Mouse (Mus musculus): ENCODE measurements at regions not wholly inside any gene's neighbourhood (a gene's known extent, or its start where the extent isn't known, plus 50 kb on each side); places are given as distances from the start of the nearest gene placed in this dataset.
A peak's percentile ranks its signal among the peaks of the same experiment; 100 is the strongest.
"Not testable (repeated sequence)": the region's sequence is repeated elsewhere in the genome, so short reads cannot be mapped to it uniquely, and the experiment has no call there.

DNA sequence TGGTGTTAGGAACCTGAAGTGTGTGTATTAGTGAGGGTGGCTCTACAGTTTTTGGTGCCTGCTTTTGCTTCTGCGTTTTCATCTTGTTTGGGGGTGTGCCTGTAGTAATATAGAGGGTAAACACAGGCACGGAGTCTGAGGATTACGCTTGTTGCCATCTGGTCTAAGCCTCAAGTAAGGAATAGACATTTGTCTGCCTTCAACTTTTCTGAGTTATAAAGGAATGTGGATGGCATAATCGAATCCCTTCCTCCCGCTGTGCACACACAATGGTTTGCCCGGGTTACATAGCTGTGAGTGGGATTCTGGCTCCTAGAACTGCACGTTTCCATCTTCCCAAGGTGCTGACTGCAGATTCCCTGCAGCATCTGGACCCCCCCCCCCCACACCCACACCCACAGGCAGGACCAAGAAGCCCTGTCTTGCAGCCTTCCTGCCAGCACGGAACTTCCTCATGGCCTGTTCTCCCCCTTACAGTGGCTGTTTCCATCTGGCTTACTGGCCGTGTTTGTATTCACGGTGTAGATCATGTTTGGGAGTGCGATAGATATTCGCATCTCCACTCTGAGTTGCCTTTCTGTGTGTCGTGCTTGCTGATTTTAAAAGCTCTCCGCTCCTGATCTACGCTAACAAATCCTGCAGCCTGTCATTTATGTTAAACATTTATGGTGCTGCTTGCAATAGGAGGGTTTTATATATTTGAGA lies 415.4 kb downstream of the Med10 start:
- no peaks in the 10 kb centered on the region for H3K4me1 ChIP-seq (replicated peaks; ENCODE audit: control insufficient read depth, insufficient read depth, low read length)
- no peaks in the 10 kb centered on the region for H3K9me3 ChIP-seq (ENCODE audit: control insufficient read depth, low read length)
- H3K4me3 ChIP-seq (ENCODE audit: low read length) = no peak overlapping the region
- 56% methylated on average over 15 of the region's 15 CpGs for WGBS
- ATAC-seq (ENCODE audit: low read depth) = no peak
- no peak overlapping the region for H3K9ac ChIP-seq (ENCODE audit: low read length)
- H3K4me2 ChIP-seq (ENCODE audit: low read depth, low read length) = no peak overlapping the region
- no peaks in the 10 kb centered on the region for H3K27me3 ChIP-seq (ENCODE audit: control insufficient read depth, insufficient read depth, low read depth, low read length)
- H3K27ac ChIP-seq (ENCODE audit: low read length) = no peak overlapping the region
- no peaks in the 10 kb centered on the region for H3K36me3 ChIP-seq (ENCODE audit: control insufficient read depth, insufficient read depth, low read length)

DNA sequence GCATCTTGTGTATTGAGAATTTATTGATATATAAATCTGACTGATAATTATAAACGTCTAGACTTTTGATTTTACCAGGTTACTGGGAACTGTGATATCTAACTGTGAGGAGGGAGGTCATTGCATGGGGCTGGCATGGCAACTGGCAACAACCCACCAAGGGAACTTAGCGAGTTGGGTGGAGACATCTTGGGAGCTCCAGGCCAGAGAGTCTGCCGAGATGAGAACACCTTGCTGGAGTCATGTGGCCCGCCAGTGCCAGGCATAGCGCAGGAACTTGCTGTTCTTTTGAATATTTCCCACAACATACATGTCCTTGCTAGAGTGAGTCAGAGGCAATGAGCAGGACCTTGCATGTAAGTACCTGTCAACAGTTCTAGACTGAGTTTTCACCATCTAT lies 413.9 kb downstream of the Ice1 start:
- H3K36me3 ChIP-seq (ENCODE audit: control insufficient read depth, insufficient read depth, low read length) = no peaks in the 10 kb centered on the region
- no peak overlapping the region for H3K27ac ChIP-seq (ENCODE audit: low read length)
- no peak overlapping the region for H3K4me2 ChIP-seq (ENCODE audit: low read depth, low read length)
- no peaks in the 10 kb centered on the region for H3K27me3 ChIP-seq (ENCODE audit: control insufficient read depth, insufficient read depth, low read depth, low read length)
- no peaks in the 10 kb centered on the region for H3K4me1 ChIP-seq (replicated peaks; ENCODE audit: control insufficient read depth, insufficient read depth, low read length)
- no peak overlapping the region for H3K9ac ChIP-seq (ENCODE audit: low read length)
- no peak for ATAC-seq (ENCODE audit: low read depth)
- H3K4me3 ChIP-seq (ENCODE audit: low read length) = no peak overlapping the region
- no peaks in the 10 kb centered on the region for H3K9me3 ChIP-seq (ENCODE audit: control insufficient read depth, low read length)
- 92% methylated on average over 5 of the region's 5 CpGs for WGBS

DNA sequence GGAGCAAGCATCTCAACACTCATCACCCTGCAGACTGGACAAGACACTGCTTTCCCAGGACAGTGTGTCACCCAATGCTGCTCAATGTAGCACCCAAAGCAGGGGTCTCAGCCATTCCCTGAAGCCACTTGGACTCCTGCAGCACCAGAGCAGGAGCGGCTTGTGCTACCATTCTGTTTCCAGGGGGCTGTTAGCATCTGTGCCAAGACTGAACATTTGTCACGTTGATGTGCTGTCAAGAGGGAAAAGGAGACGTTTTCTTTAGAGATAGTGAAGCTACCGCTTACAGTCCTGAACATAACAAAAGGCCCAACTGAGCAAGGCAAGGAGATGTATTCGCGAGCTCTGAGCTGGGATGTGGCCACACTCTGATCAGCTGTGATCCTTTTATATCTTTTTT lies 410.3 kb downstream of the Ice1 start:
- Histone ChIP-seq H3K4me2 (ENCODE audit: low read depth, low read length) (no peak overlapping the region), H3K9me3 (ENCODE audit: control insufficient read depth, low read length) (no peaks in the 10 kb centered on the region), H3K36me3 (ENCODE audit: control insufficient read depth, insufficient read depth, low read length) (no peaks in the 10 kb centered on the region), H3K4me3 (ENCODE audit: low read length) (no peak overlapping the region), H3K27me3 (ENCODE audit: control insufficient read depth, insufficient read depth, low read depth, low read length) (no peaks in the 10 kb centered on the region), H3K27ac (ENCODE audit: low read length) (no peak overlapping the region), H3K4me1 (replicated peaks; ENCODE audit: control insufficient read depth, insufficient read depth, low read length) (no peaks in the 10 kb centered on the region), H3K9ac (ENCODE audit: low read length) (no peak overlapping the region)
- WGBS = 55% methylated on average over 6 of the region's 6 CpGs
- ATAC-seq (ENCODE audit: low read depth) = no peak

DNA sequence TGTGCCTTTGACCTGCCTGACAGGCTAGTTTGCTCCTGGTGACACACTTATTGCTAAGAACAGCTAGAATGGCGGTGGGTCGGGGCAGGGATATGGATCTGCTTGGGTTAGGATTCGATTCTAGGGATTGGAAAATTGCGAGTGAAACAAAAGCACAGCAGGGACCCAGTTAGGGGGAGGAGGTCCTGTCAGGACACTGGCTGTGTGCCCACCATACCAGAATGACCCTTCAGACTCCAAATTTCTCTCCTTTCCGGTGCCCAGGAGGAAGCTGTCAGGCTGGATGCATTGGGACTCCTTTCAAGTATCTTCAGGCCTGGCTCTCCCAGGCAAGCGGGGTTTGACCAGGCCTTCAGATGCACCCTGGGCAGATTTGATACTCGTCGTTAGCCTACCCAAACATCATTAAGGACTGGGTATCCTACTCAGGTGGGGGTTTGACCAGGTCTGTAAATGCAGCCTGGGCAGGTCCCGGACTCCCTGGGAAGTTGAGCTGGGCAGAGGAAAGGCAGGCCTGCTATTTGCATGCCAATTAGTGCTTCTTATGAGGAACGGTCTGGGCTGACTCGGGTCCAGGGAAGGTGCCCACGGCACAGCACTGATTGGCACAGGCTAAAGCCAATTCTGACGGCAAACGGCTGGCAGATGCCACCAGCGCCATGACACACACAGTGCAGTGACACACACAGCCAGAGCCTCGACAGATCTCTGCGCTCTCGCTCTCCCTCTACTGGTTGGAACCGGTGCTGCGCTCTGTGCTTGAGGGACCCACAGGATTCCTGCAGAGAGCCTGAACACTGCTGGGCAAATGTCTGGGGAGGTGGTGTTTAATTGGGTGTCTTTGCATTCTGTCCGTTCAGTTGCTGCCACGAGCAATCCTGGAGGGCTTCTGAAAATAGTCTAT lies 403.3 kb downstream of the Ice1 start:
- no peak overlapping the region for H3K4me3 ChIP-seq (ENCODE audit: low read length)
- H3K9me3 ChIP-seq (ENCODE audit: control insufficient read depth, low read length) = no peaks in the 10 kb centered on the region
- H3K27ac ChIP-seq (ENCODE audit: low read length) = no peak overlapping the region
- H3K4me2 ChIP-seq (ENCODE audit: low read depth, low read length) = peak overlapping the region; percentile 27; the same call in 1 of the 2 replicates
- H3K9ac ChIP-seq (ENCODE audit: low read length) = no peak overlapping the region
- H3K36me3 ChIP-seq (ENCODE audit: control insufficient read depth, insufficient read depth, low read length) = no peaks in the 10 kb centered on the region
- no peaks in the 10 kb centered on the region for H3K27me3 ChIP-seq (ENCODE audit: control insufficient read depth, insufficient read depth, low read depth, low read length)
- peak; percentile 79 for ATAC-seq (ENCODE audit: low read depth)
- WGBS = 35% methylated on average over 22 of the region's 22 CpGs
- no peaks in the 10 kb centered on the region; the same call in 1 of the 2 replicates for H3K4me1 ChIP-seq (replicated peaks; ENCODE audit: control insufficient read depth, insufficient read depth, low read length)

DNA sequence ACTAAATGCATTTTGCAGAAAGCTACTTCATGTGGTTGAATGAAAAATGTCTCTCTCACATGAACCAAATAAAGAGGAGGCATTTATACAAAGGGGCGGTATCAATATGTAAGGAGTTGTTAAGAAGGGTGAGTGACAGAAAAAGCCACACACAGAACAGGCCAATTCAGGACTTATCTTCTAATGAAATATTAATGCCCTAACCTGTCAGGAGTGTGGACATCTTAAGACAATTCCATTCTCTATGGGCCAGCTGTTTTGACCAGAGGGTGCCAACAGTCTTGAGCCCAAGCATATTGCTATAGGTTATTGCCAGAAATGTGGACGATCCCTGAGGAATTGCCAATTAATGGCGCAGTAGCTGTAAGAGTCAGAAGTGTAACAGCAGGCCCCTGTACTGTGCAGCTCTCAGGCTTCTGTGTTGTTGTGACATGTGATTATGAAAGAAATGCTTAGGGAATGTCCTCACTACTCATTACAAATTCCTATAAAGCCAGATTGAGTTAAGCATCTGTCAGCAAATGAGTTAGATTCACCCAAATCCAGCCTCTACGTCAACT lies 393.8 kb downstream of the Ice1 start:
- H3K27ac ChIP-seq (ENCODE audit: low read length) = no peak overlapping the region
- no peaks in the 10 kb centered on the region for H3K27me3 ChIP-seq (ENCODE audit: control insufficient read depth, insufficient read depth, low read depth, low read length)
- H3K9ac ChIP-seq (ENCODE audit: low read length) = no peak overlapping the region
- H3K4me3 ChIP-seq (ENCODE audit: low read length) = no peak overlapping the region
- ATAC-seq (ENCODE audit: low read depth) = peak; percentile 49; the same call in 1 of the 2 replicates
- no peaks in the 10 kb centered on the region for H3K4me1 ChIP-seq (replicated peaks; ENCODE audit: control insufficient read depth, insufficient read depth, low read length)
- 75% methylated on average over 4 of the region's 4 CpGs for WGBS
- no peaks in the 10 kb centered on the region for H3K36me3 ChIP-seq (ENCODE audit: control insufficient read depth, insufficient read depth, low read length)
- H3K4me2 ChIP-seq (ENCODE audit: low read depth, low read length) = no peak overlapping the region
- H3K9me3 ChIP-seq (ENCODE audit: control insufficient read depth, low read length) = no peaks in the 10 kb centered on the region

DNA sequence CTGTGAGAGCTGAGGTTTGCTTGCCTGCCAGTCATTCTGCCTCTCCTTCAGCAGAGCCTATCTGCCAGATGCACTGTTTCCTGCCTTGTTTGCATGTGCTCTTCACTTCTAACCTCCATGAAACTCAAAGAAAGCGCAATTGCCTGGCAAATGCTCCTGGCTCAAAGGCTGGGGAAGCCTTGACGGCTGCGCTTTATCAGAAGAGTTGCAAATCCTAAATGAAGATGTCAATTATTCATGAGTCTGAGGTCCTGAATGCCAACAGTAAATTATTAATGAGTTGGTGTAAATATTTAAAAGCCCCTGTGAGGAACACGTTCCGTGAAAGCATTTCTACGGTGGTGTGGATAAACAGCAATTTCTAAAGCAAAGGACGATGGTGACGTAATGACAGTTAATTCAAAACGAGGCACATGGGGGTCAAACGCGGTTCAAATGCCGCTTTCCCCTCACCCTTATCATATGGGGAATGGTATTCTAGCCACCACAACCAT lies 377.4 kb downstream of the Ice1 start:
- H3K4me3 ChIP-seq (ENCODE audit: low read length) = no peak overlapping the region
- H3K4me2 ChIP-seq (ENCODE audit: low read depth, low read length) = no peak overlapping the region
- H3K27ac ChIP-seq (ENCODE audit: low read length) = no peak overlapping the region
- WGBS = 22% methylated on average over 12 of the region's 12 CpGs
- H3K4me1 ChIP-seq (replicated peaks; ENCODE audit: control insufficient read depth, insufficient read depth, low read length) = no peaks in the 10 kb centered on the region
- H3K9me3 ChIP-seq (ENCODE audit: control insufficient read depth, low read length) = no peaks in the 10 kb centered on the region
- ATAC-seq (ENCODE audit: low read depth) = no peak
- no peaks in the 10 kb centered on the region for H3K36me3 ChIP-seq (ENCODE audit: control insufficient read depth, insufficient read depth, low read length)
- H3K9ac ChIP-seq (ENCODE audit: low read length) = no peak overlapping the region
- no peaks in the 10 kb centered on the region for H3K27me3 ChIP-seq (ENCODE audit: control insufficient read depth, insufficient read depth, low read depth, low read length)

DNA sequence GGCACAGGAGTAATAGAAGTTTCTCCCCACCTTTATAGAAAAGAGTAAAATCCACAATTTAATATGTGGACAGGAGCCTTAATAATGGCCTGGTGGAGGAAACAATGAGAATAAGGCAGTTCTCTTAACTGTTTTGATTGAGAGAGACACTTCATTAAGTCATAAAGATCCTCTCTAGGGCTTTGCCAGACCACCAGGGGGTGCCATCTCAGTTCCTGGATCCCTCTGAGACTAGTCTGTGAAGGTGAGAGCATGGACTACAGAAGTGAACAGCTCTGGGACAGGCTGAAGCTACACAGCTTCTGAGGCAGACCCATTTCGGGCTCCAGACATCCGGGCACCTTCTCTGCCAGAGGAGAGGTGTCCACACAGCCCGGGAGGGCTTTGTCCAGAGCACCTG lies 373.8 kb downstream of the Ice1 start:
- H3K36me3 ChIP-seq (ENCODE audit: control insufficient read depth, insufficient read depth, low read length) = no peaks in the 10 kb centered on the region
- no peak overlapping the region for H3K4me3 ChIP-seq (ENCODE audit: low read length)
- H3K9me3 ChIP-seq (ENCODE audit: control insufficient read depth, low read length) = no peaks in the 10 kb centered on the region
- no peaks in the 10 kb centered on the region for H3K27me3 ChIP-seq (ENCODE audit: control insufficient read depth, insufficient read depth, low read depth, low read length)
- 79% methylated on average over 3 of the region's 3 CpGs for WGBS
- ATAC-seq (ENCODE audit: low read depth) = no peak
- H3K9ac ChIP-seq (ENCODE audit: low read length) = no peak overlapping the region
- no peaks in the 10 kb centered on the region for H3K4me1 ChIP-seq (replicated peaks; ENCODE audit: control insufficient read depth, insufficient read depth, low read length)
- no peak overlapping the region for H3K4me2 ChIP-seq (ENCODE audit: low read depth, low read length)
- H3K27ac ChIP-seq (ENCODE audit: low read length) = no peak overlapping the region

DNA sequence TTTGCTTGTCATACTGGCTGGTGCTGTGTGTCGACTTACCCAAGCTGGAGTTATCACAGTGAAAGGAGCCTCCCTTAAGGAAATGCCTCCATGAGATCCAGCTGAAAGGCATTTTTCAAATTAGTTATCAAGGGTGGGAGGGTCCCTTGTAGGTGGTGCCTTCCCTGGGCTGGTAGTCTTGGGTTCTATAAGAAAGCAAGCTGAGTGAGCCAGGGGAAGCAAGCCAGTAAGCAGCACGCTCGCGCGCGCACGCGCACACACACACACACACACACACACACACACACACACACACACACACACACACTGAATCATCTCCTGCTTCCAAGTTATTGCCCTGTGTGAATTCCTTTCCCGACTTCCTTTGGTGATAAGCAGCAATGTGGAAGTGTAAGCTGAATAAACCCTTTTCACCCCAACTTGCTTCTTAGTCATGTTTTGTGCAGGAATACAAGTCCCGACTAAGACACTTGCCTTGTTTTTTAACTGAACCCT lies 360.5 kb downstream of the Ice1 start:
- not testable (repeated sequence) for H3K4me1 ChIP-seq (replicated peaks; ENCODE audit: control insufficient read depth, insufficient read depth, low read length); H3K4me2 ChIP-seq (ENCODE audit: low read depth, low read length); H3K36me3 ChIP-seq (ENCODE audit: control insufficient read depth, insufficient read depth, low read length); H3K27ac ChIP-seq (ENCODE audit: low read length); H3K4me3 ChIP-seq (ENCODE audit: low read length); H3K9me3 ChIP-seq (ENCODE audit: control insufficient read depth, low read length); H3K27me3 ChIP-seq (ENCODE audit: control insufficient read depth, insufficient read depth, low read depth, low read length); H3K9ac ChIP-seq (ENCODE audit: low read length); ATAC-seq (ENCODE audit: low read depth)
- WGBS = 72% methylated on average over 8 of the region's 10 CpGs

All from lung, embryonic 16.5 days (tissue).